Mouse (Mus musculus): ENCODE data around the gene Ptpn4. TPM values are rescaled to one million over a fixed set of nuclear protein-coding genes. Genes with fewer than 3 reads are reported as not detected.

Ptpn4 gene
- polyA plus RNA-seq, 1 experiment from 2014 or later, result 9.3 TPM

- no peak for ATAC-seq
- WGBS, result 88% methylated on average over 2 of the region's 2 CpGs
- H3K9ac ChIP-seq (ENCODE audit: low read depth, low read length), result no peak overlapping the region
Observed at GRCm38 (mm10) chr1:119640006-119640405, 197.4 kb downstream of the Ptpn4 start.

GRCm38 (mm10) chr1:119637188-119638023, 200.0 kb downstream of the Ptpn4 start:
- WGBS, result 94% methylated on average over 6 of the region's 6 CpGs

More at GRCm38 (mm10) chr1:119640006-119640405, 197.4 kb downstream of the Ptpn4 start:
- Histone ChIP-seq H3K9me3 (replicated peaks; ENCODE audit: control insufficient read depth, low read length, poor library complexity, severe bottlenecking) (no peaks in the 10 kb centered on the region), H3K4me1 (ENCODE audit: control insufficient read depth, insufficient read depth, low read length) (no peaks in the 10 kb centered on the region), H3K27me3 (ENCODE audit: control insufficient read depth, insufficient read depth, low read depth, low read length) (no peaks in the 10 kb centered on the region), H3K4me2 (ENCODE audit: low read length) (no peak overlapping the region), H3K4me3 (ENCODE audit: low read depth, low read length) (no peak overlapping the region), H3K36me3 (ENCODE audit: control insufficient read depth, insufficient read depth, low read length) (no peaks in the 10 kb centered on the region), H3K27ac (ENCODE audit: low read length) (no peak overlapping the region)

GRCm38 (mm10) chr1:119634746-119635145, 202.7 kb downstream of the Ptpn4 start:
- H3K9me3 ChIP-seq (replicated peaks; ENCODE audit: control insufficient read depth, low read length, poor library complexity, severe bottlenecking), result no peaks in the 10 kb centered on the region
- no peak overlapping the region for H3K4me2 ChIP-seq (ENCODE audit: low read length)
- no peaks in the 10 kb centered on the region for H3K4me1 ChIP-seq (ENCODE audit: control insufficient read depth, insufficient read depth, low read length)
- no peak for ATAC-seq
- no peak overlapping the region for H3K27ac ChIP-seq (ENCODE audit: low read length)
- no peak overlapping the region for H3K9ac ChIP-seq (ENCODE audit: low read depth, low read length)
- H3K36me3 ChIP-seq (ENCODE audit: control insufficient read depth, insufficient read depth, low read length), result 0 out of 2 replicates have a peak, but pooled peaks cover 3% of the 10 kb centered on the region
- H3K4me3 ChIP-seq (ENCODE audit: low read depth, low read length), result no peak overlapping the region
- WGBS, result 45% methylated on average over 3 of the region's 3 CpGs
- H3K27me3 ChIP-seq (ENCODE audit: control insufficient read depth, insufficient read depth, low read depth, low read length), result no peaks in the 10 kb centered on the region

More at GRCm38 (mm10) chr1:119637188-119638023, 200.0 kb downstream of the Ptpn4 start:
- no peak overlapping the region for H3K4me2 ChIP-seq (ENCODE audit: low read length)
- H3K27me3 ChIP-seq (ENCODE audit: control insufficient read depth, insufficient read depth, low read depth, low read length), result no peaks in the 10 kb centered on the region
- H3K4me1 ChIP-seq (ENCODE audit: control insufficient read depth, insufficient read depth, low read length), result no peaks in the 10 kb centered on the region
- no peaks in the 10 kb centered on the region for H3K9me3 ChIP-seq (replicated peaks; ENCODE audit: control insufficient read depth, low read length, poor library complexity, severe bottlenecking)
- H3K36me3 ChIP-seq (ENCODE audit: control insufficient read depth, insufficient read depth, low read length), result no peaks in the 10 kb centered on the region
- no peak for ATAC-seq
- H3K9ac ChIP-seq (ENCODE audit: low read depth, low read length), result no peak overlapping the region
- no peak overlapping the region for H3K4me3 ChIP-seq (ENCODE audit: low read depth, low read length)
- no peak overlapping the region for H3K27ac ChIP-seq (ENCODE audit: low read length)

- WGBS, result 79% methylated on average over 1 of the region's 1 CpGs
- no peak overlapping the region for H3K27ac ChIP-seq (ENCODE audit: low read length)
- H3K9me3 ChIP-seq (replicated peaks; ENCODE audit: control insufficient read depth, low read length, poor library complexity, severe bottlenecking), result no peaks in the 10 kb centered on the region
- H3K36me3 ChIP-seq (ENCODE audit: control insufficient read depth, insufficient read depth, low read length), result 0 out of 2 replicates have a peak, but pooled peaks cover 3% of the 10 kb centered on the region
- H3K4me1 ChIP-seq (ENCODE audit: control insufficient read depth, insufficient read depth, low read length), result peaks cover 2% of the 10 kb centered on the region; the same call in 1 of the 2 replicates
- H3K27me3 ChIP-seq (ENCODE audit: control insufficient read depth, insufficient read depth, low read depth, low read length), result no peaks in the 10 kb centered on the region
- H3K4me3 ChIP-seq (ENCODE audit: low read depth, low read length), result no peak overlapping the region
- no peak overlapping the region for H3K9ac ChIP-seq (ENCODE audit: low read depth, low read length)
- ATAC-seq, result no peak
- no peak overlapping the region for H3K4me2 ChIP-seq (ENCODE audit: low read length)
Observed at GRCm38 (mm10) chr1:119630428-119630827, 207.0 kb downstream of the Ptpn4 start.

- no peak overlapping the region for H3K4me3 ChIP-seq (ENCODE audit: low read depth, low read length)
- H3K4me1 ChIP-seq (ENCODE audit: control insufficient read depth, insufficient read depth, low read length), result peaks cover 2% of the 10 kb centered on the region; the same call in 1 of the 2 replicates
- no peaks in the 10 kb centered on the region for H3K27me3 ChIP-seq (ENCODE audit: control insufficient read depth, insufficient read depth, low read depth, low read length)
- ATAC-seq, result no peak
- H3K9me3 ChIP-seq (replicated peaks; ENCODE audit: control insufficient read depth, low read length, poor library complexity, severe bottlenecking), result no peaks in the 10 kb centered on the region
- H3K27ac ChIP-seq (ENCODE audit: low read length), result no peak overlapping the region
- no peak overlapping the region for H3K9ac ChIP-seq (ENCODE audit: low read depth, low read length)
- WGBS, result 88% methylated on average over 4 of the region's 4 CpGs
- no peak overlapping the region for H3K4me2 ChIP-seq (ENCODE audit: low read length)
- H3K36me3 ChIP-seq (ENCODE audit: control insufficient read depth, insufficient read depth, low read length), result no peaks in the 10 kb centered on the region
Observed at GRCm38 (mm10) chr1:119626837-119627236, 210.6 kb downstream of the Ptpn4 start.

GRCm38 (mm10) chr1:119624444-119624843, 213.0 kb downstream of the Ptpn4 start:
- Histone ChIP-seq H3K4me2 (ENCODE audit: low read length) (no peak overlapping the region), H3K27me3 (ENCODE audit: control insufficient read depth, insufficient read depth, low read depth, low read length) (no peaks in the 10 kb centered on the region), H3K4me3 (ENCODE audit: low read depth, low read length) (no peak overlapping the region), H3K4me1 (ENCODE audit: control insufficient read depth, insufficient read depth, low read length) (peaks cover 2% of the 10 kb centered on the region; the same call in 1 of the 2 replicates), H3K36me3 (ENCODE audit: control insufficient read depth, insufficient read depth, low read length) (no peaks in the 10 kb centered on the region), H3K9me3 (replicated peaks; ENCODE audit: control insufficient read depth, low read length, poor library complexity, severe bottlenecking) (no peaks in the 10 kb centered on the region), H3K27ac (ENCODE audit: low read length) (no peak overlapping the region), H3K9ac (ENCODE audit: low read depth, low read length) (no peak overlapping the region)
- no peak for ATAC-seq
- WGBS, result 54% methylated on average over 2 of the region's 2 CpGs

- Histone ChIP-seq H3K4me1 (ENCODE audit: control insufficient read depth, insufficient read depth, low read length) (no peaks in the 10 kb centered on the region), H3K36me3 (ENCODE audit: control insufficient read depth, insufficient read depth, low read length) (no peaks in the 10 kb centered on the region), H3K4me3 (ENCODE audit: low read depth, low read length) (no peak overlapping the region), H3K9me3 (replicated peaks; ENCODE audit: control insufficient read depth, low read length, poor library complexity, severe bottlenecking) (no peaks in the 10 kb centered on the region), H3K9ac (ENCODE audit: low read depth, low read length) (no peak overlapping the region), H3K27me3 (ENCODE audit: control insufficient read depth, insufficient read depth, low read depth, low read length) (no peaks in the 10 kb centered on the region), H3K4me2 (ENCODE audit: low read length) (no peak overlapping the region), H3K27ac (ENCODE audit: low read length) (no peak overlapping the region)
- WGBS, result 90% methylated on average over 3 of the region's 3 CpGs
- no peak for ATAC-seq
Observed at GRCm38 (mm10) chr1:119605396-119605795, 232.0 kb downstream of the Ptpn4 start.

Other genes starting within 250 kb of the Ptpn4 start
- gene Epb41l5, start 188.6 kb downstream of the Ptpn4 start, polyA plus RNA-seq (2015; fragmentation: Nextera tagmentation; extraction: Ambion mirVana), result 21.1 and 21.6 TPM in 2 replicates
- gene Tmem177, start 75.6 kb upstream of the Ptpn4 start, polyA plus RNA-seq (2015; fragmentation: Nextera tagmentation; extraction: Ambion mirVana), result 6.9 and 8.4 TPM in 2 replicates
- gene Cfap221, start 159.6 kb upstream of the Ptpn4 start, polyA plus RNA-seq (2015; fragmentation: Nextera tagmentation; extraction: Ambion mirVana), result 0.40 and 0.62 TPM in 2 replicates
- gene Sctr, start 169.3 kb upstream of the Ptpn4 start, polyA plus RNA-seq (2015; fragmentation: Nextera tagmentation; extraction: Ambion mirVana), result 0.63 and 1.0 TPM in 2 replicates
- gene Tmem37, start 236.5 kb upstream of the Ptpn4 start, polyA plus RNA-seq (2015; fragmentation: Nextera tagmentation; extraction: Ambion mirVana), result 4.9 and 5.1 TPM in 2 replicates